Mouse (Mus musculus) midbrain, embryonic 11.5 days (tissue): ENCODE measurements around the gene Lrrc71. TPM values are rescaled to one million over a fixed set of nuclear protein-coding genes. Genes with fewer than 3 reads are reported as not detected.

Experiments
- ATAC-seq: fragments of 200-750 bp; cut with Nextera tagmentation; 2 replicates; pipeline ENCODE4 v1.8.0; 2017; ENCODE audit warnings: moderate TSS enrichment, moderate library complexity; ENCODE audit not compliant: low FRiP score
- DNase-seq: peaks from one replicate; pipeline ENCODE4 v3.0.0; 2015; ENCODE audit warnings: low spot score; ENCODE audit errors: missing footprints
- H3K27ac ChIP-seq: fragments of 300-500 bp; sonication (generic); 2 replicates; pipeline ENCODE4 v1.5.1; 2014; ENCODE audit warnings: low read depth, low read length
- H3K27me3 ChIP-seq: fragments of 300-500 bp; sonication (generic); 2 replicates; pipeline ENCODE4 v1.6.1; 2014; ENCODE audit warnings: mild to moderate bottlenecking, low read length, moderate library complexity, mixed read lengths; ENCODE audit not compliant: control insufficient read depth, insufficient read depth
- H3K36me3 ChIP-seq: fragments of 300-500 bp; sonication (generic); 2 replicates; pipeline ENCODE4 v1.6.1; 2014; ENCODE audit warnings: mild to moderate bottlenecking, low read length, moderate library complexity, mixed read lengths; ENCODE audit not compliant: control insufficient read depth, insufficient read depth
- H3K4me1 ChIP-seq: fragments of 300-500 bp; sonication (generic); 2 replicates; pipeline ENCODE4 v1.6.1; 2014; ENCODE audit warnings: low read length; ENCODE audit not compliant: control insufficient read depth, insufficient read depth
- H3K4me2 ChIP-seq: fragments of 300-500 bp; sonication (generic); 2 replicates; pipeline ENCODE4 v1.6.1; 2014; ENCODE audit warnings: mild to moderate bottlenecking, moderate library complexity
- H3K4me3 ChIP-seq: fragments of 300-500 bp; sonication (generic); 2 replicates; pipeline ENCODE4 v1.5.1; 2014; ENCODE audit warnings: low read depth, low read length
- H3K9ac ChIP-seq: fragments of 300-500 bp; sonication (generic); 2 replicates; pipeline ENCODE4 v1.6.1; 2014; ENCODE audit warnings: low read length
- H3K9me3 ChIP-seq: fragments of 300-500 bp; sonication (generic); 2 replicates; pipeline ENCODE4 v1.6.1; 2016; ENCODE audit warnings: low read length; ENCODE audit not compliant: control insufficient read depth
- WGBS: fragments of 180-500 bp; shearing (Covaris S2); extraction: QIAGEN DNeasy Blood & Tissue Kit; methylation state at CpG from one replicate; pipeline ENCODE4 v1.1.7; 2014; 5-methylcytosine and 5-hydroxymethylcytosine counted together
- polyA plus RNA-seq: library from polyadenylated mRNA; unstranded; fragments of >200 nt; fragmentation: Nextera tagmentation; extraction: Ambion mirVana; gene quantifications from 2 replicates; pipeline ENCODE4 v1.2.1, GENCODE M21; 2014

Gene Lrrc71
- polyA plus RNA-seq, 1 experiment from 2014 or later = 0.08 TPM

- peaks cover 17% of the 10 kb centered on the region for H3K36me3 ChIP-seq
- 83% methylated on average over 2 of the region's 2 CpGs for WGBS
- ATAC-seq (no peak), DNase-seq (no peak)
- no peak overlapping the region for H3K27ac ChIP-seq
- no peaks in the 10 kb centered on the region for H3K27me3 ChIP-seq
- no peak overlapping the region for H3K9ac ChIP-seq
- H3K4me1 ChIP-seq = no peaks in the 10 kb centered on the region
- H3K4me3 ChIP-seq = no peak overlapping the region
- H3K9me3 ChIP-seq = no peaks in the 10 kb centered on the region
- no peak overlapping the region for H3K4me2 ChIP-seq
Observed at GRCm38 (mm10) chr3:87718525-87718924, 29.9 kb downstream of the Lrrc71 start.

Other genes with a start within 250 kb of the Lrrc71 start
- gene Etv3, start 223.2 kb downstream of the Lrrc71 start, polyA plus RNA-seq = 8.0 and 8.1 TPM in 2 replicates
- 13.4 and 13.5 TPM in 2 replicates for gene Arhgef11, start 131.1 kb downstream of the Lrrc71 start, polyA plus RNA-seq
- gene Ntrk1, start 46.5 kb upstream of the Lrrc71 start, polyA plus RNA-seq = 2.4 and 3.2 TPM in 2 replicates
- 0.51 and 0.71 TPM in 2 replicates for gene Insrr, start 48.3 kb upstream of the Lrrc71 start, polyA plus RNA-seq
- 5.4 and 6.9 TPM in 2 replicates for gene Pear1, start 75.7 kb upstream of the Lrrc71 start, polyA plus RNA-seq
- gene Sh2d2a, start 98.1 kb upstream of the Lrrc71 start, polyA plus RNA-seq = not detected in 2 replicates
- 18.4 and 20.4 TPM in 2 replicates for gene Prcc, start 137.0 kb upstream of the Lrrc71 start, polyA plus RNA-seq
- 245 and 268 TPM in 2 replicates for gene Hdgf, start 157.7 kb upstream of the Lrrc71 start, polyA plus RNA-seq
- gene Mrpl24, start 170.9 kb upstream of the Lrrc71 start, polyA plus RNA-seq = 73.9 and 84.5 TPM in 2 replicates
- 53.9 and 54.8 TPM in 2 replicates for gene Isg20l2, start 181.7 kb upstream of the Lrrc71 start, polyA plus RNA-seq
- gene Rrnad1, start 182.1 kb upstream of the Lrrc71 start, polyA plus RNA-seq = 14.6 and 17.0 TPM in 2 replicates
- gene Crabp2, start 200.0 kb upstream of the Lrrc71 start, polyA plus RNA-seq = 539 and 540 TPM in 2 replicates
- gene Nes, start 222.5 kb upstream of the Lrrc71 start, polyA plus RNA-seq = 70.3 and 85.4 TPM in 2 replicates